Mouse (Mus musculus) intestine, embryonic 14.5 days (tissue): ENCODE measurements around the gene Mmp9. TPM values are rescaled to one million over a fixed set of nuclear protein-coding genes. Genes with fewer than 3 reads are reported as not detected.
A peak's percentile ranks its signal among the peaks of the same experiment; 100 is the strongest.

Experiments used
- ATAC-seq: fragments of 200-750 bp; cut with Nextera tagmentation; replicated peaks from 2 replicates; pipeline ENCODE4 v1.8.0; 2017; ENCODE audit warnings: low read depth, moderate number of reproducible peaks, moderate TSS enrichment, moderate library complexity; ENCODE audit not compliant: low FRiP score, low TSS enrichment
- DNase-seq: peaks from one replicate; pipeline ENCODE4 v3.0.0-alpha.2; 2018; ENCODE audit warnings: low spot score
- H3K27ac ChIP-seq: fragments of 300-500 bp; sonication (generic); 2 replicates; pipeline ENCODE4 v1.5.1; 2014; ENCODE audit warnings: low read depth, mild to moderate bottlenecking, control low read depth
- H3K27me3 ChIP-seq: fragments of 300-500 bp; sonication (generic); replicated peaks from 2 replicates; pipeline ENCODE4 v1.6.1; 2014; ENCODE audit warnings: low read length, control low read depth; ENCODE audit not compliant: control insufficient read depth, insufficient read depth
- H3K36me3 ChIP-seq: fragments of 300-500 bp; sonication (generic); 2 replicates; pipeline ENCODE4 v1.6.1; 2014; ENCODE audit warnings: low read length, control low read depth; ENCODE audit not compliant: control insufficient read depth, insufficient read depth
- H3K4me1 ChIP-seq: fragments of 300-500 bp; sonication (generic); replicated peaks from 2 replicates; pipeline ENCODE4 v1.6.1; 2014; ENCODE audit warnings: low read length, control low read depth, mixed read lengths; ENCODE audit not compliant: control insufficient read depth, insufficient read depth
- H3K4me2 ChIP-seq: fragments of 300-500 bp; sonication (generic); 2 replicates; pipeline ENCODE4 v1.6.1; 2014; ENCODE audit warnings: low read length
- H3K4me3 ChIP-seq: fragments of 300-500 bp; sonication (generic); 2 replicates; pipeline ENCODE4 v1.5.1; 2014; ENCODE audit warnings: low read depth, low read length, control low read depth, mixed read lengths
- H3K9ac ChIP-seq: fragments of 300-500 bp; sonication (generic); 2 replicates; pipeline ENCODE4 v1.6.1; 2014; ENCODE audit warnings: mild to moderate bottlenecking, low read length
- H3K9me3 ChIP-seq: fragments of 300-500 bp; sonication (generic); 2 replicates; pipeline ENCODE4 v1.6.1; 2016; ENCODE audit warnings: low read length, control low read depth; ENCODE audit not compliant: control insufficient read depth
- WGBS: fragments of 180-500 bp; shearing (Covaris S2); extraction: QIAGEN DNeasy Blood & Tissue Kit; methylation state at CpG from one replicate; pipeline ENCODE4 v1.1.7; 2014; 5-methylcytosine and 5-hydroxymethylcytosine counted together
- polyA plus RNA-seq: library from polyadenylated mRNA; unstranded; fragments of >200 nt; fragmentation: Nextera tagmentation; extraction: Ambion mirVana; gene quantifications from 2 replicates; pipeline ENCODE4 v1.2.1, GENCODE M21; 2014

Mmp9 gene
- polyA plus RNA-seq, 1 experiment from 2014 or later = 2.4 TPM

GRCm38 (mm10) chr2:164910360-164911061 is 30.1 kb upstream of the Mmp9 start:
- DNase-seq (no peak), ATAC-seq (peak; percentile 9; the same call in 1 of the 2 replicates)
- peak overlapping the region; percentile 92 for H3K9ac ChIP-seq
- WGBS = 4% methylated on average over 37 of the region's 37 CpGs
- peak overlapping the region; percentile 85 for H3K4me2 ChIP-seq
- H3K4me3 ChIP-seq = peak overlapping the region; percentile 64
- no peaks in the 10 kb centered on the region for H3K27me3 ChIP-seq
- H3K4me1 ChIP-seq = peaks cover 15% of the 10 kb centered on the region
- H3K36me3 ChIP-seq = peaks cover 38% of the 10 kb centered on the region
- peaks cover 5% of the 10 kb centered on the region for H3K9me3 ChIP-seq
- peak overlapping the region; percentile 99 for H3K27ac ChIP-seq

GRCm38 (mm10) chr2:164911086-164912048 is 29.2 kb upstream of the Mmp9 start, which contains the start of gene Zfp335:
Gene Zfp335, minus strand, starts transcription at chr2:164911757.
- peak within 1 kb of the TSS; percentile 85 for H3K4me2 ChIP-seq
- H3K9me3 ChIP-seq = peaks cover under 1% of the 10 kb centered on the region; the same call in 1 of the 2 replicates
- peak; percentile 98 for DNase-seq
- peak within 1 kb of the TSS; percentile 92 for H3K9ac ChIP-seq
- under 1% methylated on average over 91 of the region's 91 CpGs for WGBS
- peak; percentile 87 for ATAC-seq
- peak within 1 kb of the TSS; percentile 64 for H3K4me3 ChIP-seq
- H3K36me3 ChIP-seq = peaks cover 30% of the 10 kb centered on the region
- H3K27me3 ChIP-seq = no peaks in the 10 kb centered on the region
- H3K4me1 ChIP-seq = peaks cover 15% of the 10 kb centered on the region
- H3K27ac ChIP-seq = peak within 1 kb of the TSS; percentile 99

DNA sequence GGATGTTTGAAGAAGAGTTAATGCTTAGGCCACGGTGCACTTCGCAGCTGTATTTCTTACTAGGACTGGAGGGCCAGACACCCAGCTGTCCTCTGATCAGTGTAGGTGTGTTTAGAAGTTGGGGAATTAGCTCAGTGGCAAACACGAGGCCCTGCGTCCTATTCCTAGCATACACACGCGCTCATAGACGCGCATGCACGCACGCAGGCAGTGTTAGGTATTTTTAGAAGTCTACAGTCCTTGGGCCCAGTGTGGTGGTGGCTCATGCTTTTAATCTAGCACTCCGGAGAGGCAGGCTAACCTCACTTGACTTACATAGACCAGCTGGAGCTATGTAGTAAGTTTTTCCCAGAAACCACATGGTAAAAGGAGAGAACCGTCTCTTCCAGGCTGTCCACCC is 28.4 kb upstream of the Mmp9 start:
- peaks cover 15% of the 10 kb centered on the region for H3K4me1 ChIP-seq
- H3K36me3 ChIP-seq = peaks cover 22% of the 10 kb centered on the region
- peak overlapping the region; percentile 64 for H3K4me3 ChIP-seq
- ATAC-seq = peak; percentile 22
- peak overlapping the region; percentile 92 for H3K9ac ChIP-seq
- H3K27me3 ChIP-seq = no peaks in the 10 kb centered on the region
- H3K27ac ChIP-seq = peak overlapping the region; percentile 99
- peak overlapping the region; percentile 85 for H3K4me2 ChIP-seq
- 11% methylated on average over 12 of the region's 12 CpGs for WGBS
- no peaks in the 10 kb centered on the region for H3K9me3 ChIP-seq
- DNase-seq = no peak

GRCm38 (mm10) chr2:164912749-164913427 is 27.7 kb upstream of the Mmp9 start:
- H3K4me2 ChIP-seq = peak overlapping the region; percentile 85
- no peaks in the 10 kb centered on the region for H3K27me3 ChIP-seq
- H3K27ac ChIP-seq = no peak overlapping the region; the same call in 1 of the 2 replicates
- no peak for ATAC-seq
- peaks cover 14% of the 10 kb centered on the region for H3K36me3 ChIP-seq
- H3K9ac ChIP-seq = no peak overlapping the region
- no peak for DNase-seq
- H3K4me1 ChIP-seq = peaks cover 15% of the 10 kb centered on the region
- no peak overlapping the region for H3K4me3 ChIP-seq
- WGBS = 86% methylated on average over 9 of the region's 9 CpGs
- no peaks in the 10 kb centered on the region for H3K9me3 ChIP-seq

GRCm38 (mm10) chr2:164913428-164913786 is 27.2 kb upstream of the Mmp9 start:
- Histone ChIP-seq H3K4me1 (peaks cover 15% of the 10 kb centered on the region), H3K27me3 (no peaks in the 10 kb centered on the region), H3K4me2 (no peak overlapping the region), H3K27ac (no peak overlapping the region), H3K36me3 (peaks cover 9% of the 10 kb centered on the region), H3K9me3 (no peaks in the 10 kb centered on the region), H3K4me3 (no peak overlapping the region), H3K9ac (no peak overlapping the region)
- 92% methylated on average over 2 of the region's 2 CpGs for WGBS
- DNase-seq (no peak), ATAC-seq (no peak)

- Histone ChIP-seq H3K9ac (no peak overlapping the region), H3K9me3 (no peaks in the 10 kb centered on the region), H3K27ac (no peak overlapping the region), H3K4me2 (no peak overlapping the region), H3K36me3 (peaks cover 13% of the 10 kb centered on the region), H3K4me1 (peaks cover 4% of the 10 kb centered on the region; the same call in 1 of the 2 replicates), H3K4me3 (no peak overlapping the region), H3K27me3 (no peaks in the 10 kb centered on the region)
- DNase-seq (no peak), ATAC-seq (no peak)
- WGBS = 78% methylated on average over 5 of the region's 5 CpGs
Observed at GRCm38 (mm10) chr2:164916820-164917219, 23.8 kb upstream of the Mmp9 start.

- no peak for ATAC-seq
- H3K27ac ChIP-seq = no peak overlapping the region
- H3K4me3 ChIP-seq = no peak overlapping the region
- DNase-seq = no peak
- no peak overlapping the region for H3K4me2 ChIP-seq
- H3K9ac ChIP-seq = no peak overlapping the region
- 51% methylated on average over 10 of the region's 10 CpGs for WGBS
- H3K4me1 ChIP-seq = peaks cover 6% of the 10 kb centered on the region; the same call in 1 of the 2 replicates
- no peaks in the 10 kb centered on the region for H3K9me3 ChIP-seq
- H3K36me3 ChIP-seq = peaks cover 13% of the 10 kb centered on the region
- H3K27me3 ChIP-seq = no peaks in the 10 kb centered on the region
Observed at GRCm38 (mm10) chr2:164917371-164917770, 23.2 kb upstream of the Mmp9 start.

GRCm38 (mm10) chr2:164918325-164918724 is 22.3 kb upstream of the Mmp9 start:
- DNase-seq = no peak
- Histone ChIP-seq H3K4me3 (no peak overlapping the region), H3K36me3 (peaks cover 13% of the 10 kb centered on the region), H3K27me3 (no peaks in the 10 kb centered on the region), H3K9ac (no peak overlapping the region), H3K9me3 (no peaks in the 10 kb centered on the region), H3K4me1 (0 out of 2 replicates have a peak, but pooled peaks cover 3% of the 10 kb centered on the region), H3K4me2 (no peak overlapping the region), H3K27ac (no peak overlapping the region)
- 68% methylated on average over 4 of the region's 5 CpGs for WGBS
- ATAC-seq = no peak
